Mouse (Mus musculus): ENCODE measurements at regions not wholly inside any gene's neighbourhood (a gene's known extent, or its start where the extent isn't known, plus 50 kb on each side); places are given as distances from the start of the nearest gene placed in this dataset.

GRCm38 (mm10) chr12:79916896-79917633, 195.7 kb downstream of the Zfp36l1 start:
- TF ChIP-seq CTCF (IDR thresholded peaks at IDR 0.05; ENCODE audit: extremely low read depth, insufficient read depth, low read length) (no peak), POLR2A (IDR thresholded peaks at IDR 0.05; ENCODE audit: extremely low read depth, insufficient read depth, low read length) (no peak)
